Mouse (Mus musculus) forebrain, embryonic 12.5 days (tissue): ENCODE results near the gene Hs3st4. TPM values are rescaled to one million over a fixed set of nuclear protein-coding genes. Genes with fewer than 3 reads are reported as not detected.

ENCODE experiments used
- ATAC-seq: fragments of 200-750 bp; cut with Nextera tagmentation; 2 replicates; pipeline ENCODE4 v1.8.0; 2017; ENCODE audit warnings: moderate TSS enrichment; ENCODE audit not compliant: low FRiP score
- H3K27ac ChIP-seq: fragments of 300-500 bp; sonication (generic); 2 replicates; pipeline ENCODE4 v1.5.1; 2016; ENCODE audit warnings: mild to moderate bottlenecking
- H3K27me3 ChIP-seq: fragments of 300-500 bp; sonication (generic); 2 replicates; pipeline ENCODE4 v1.6.1; 2016; ENCODE audit warnings: mild to moderate bottlenecking
- H3K36me3 ChIP-seq: fragments of 300-500 bp; sonication (generic); replicated peaks from 2 replicates; pipeline ENCODE4 v1.6.1; 2016; ENCODE audit warnings: mild to moderate bottlenecking
- H3K4me1 ChIP-seq: fragments of 300-500 bp; sonication (generic); 2 replicates; pipeline ENCODE4 v1.6.1; 2016
- H3K4me2 ChIP-seq: fragments of 300-500 bp; sonication (generic); 2 replicates; pipeline ENCODE4 v1.6.1; 2016; ENCODE audit warnings: mild to moderate bottlenecking, moderate library complexity
- H3K4me3 ChIP-seq: fragments of 300-500 bp; sonication (generic); replicated peaks from 2 replicates; pipeline ENCODE4 v1.5.1; 2016; ENCODE audit warnings: mild to moderate bottlenecking
- H3K9ac ChIP-seq: fragments of 300-500 bp; sonication (generic); 2 replicates; pipeline ENCODE4 v1.6.1; 2016; ENCODE audit warnings: mild to moderate bottlenecking
- H3K9me3 ChIP-seq: fragments of 300-500 bp; sonication (generic); 2 replicates; pipeline ENCODE4 v1.6.1; 2016
- WGBS: fragments of 180-500 bp; shearing (Covaris S2); methylation state at CpG from one replicate; pipeline ENCODE4 v1.1.7; 2016; 5-methylcytosine and 5-hydroxymethylcytosine counted together
- polyA plus RNA-seq: library from polyadenylated mRNA; unstranded; fragments of >200 nt; fragmentation: Nextera tagmentation; extraction: Ambion mirVana; gene quantifications from 2 replicates; pipeline ENCODE4 v1.2.1, GENCODE M21; 2016

Gene Hs3st4
- 1.2 and 1.4 TPM in 2 replicates for polyA plus RNA-seq

- peak; percentile 67 for ATAC-seq
- Histone ChIP-seq H3K4me2 (peak within 1 kb of the TSS; percentile 99), H3K4me3 (peak within 1 kb of the TSS; percentile 71), H3K36me3 (no peaks in the 10 kb centered on the region), H3K9ac (peak within 1 kb of the TSS; percentile 59), H3K9me3 (no peaks in the 10 kb centered on the region), H3K27ac (no peak within 1 kb of the TSS), H3K27me3 (peaks cover 87% of the 10 kb centered on the region), H3K4me1 (peaks cover 15% of the 10 kb centered on the region)
- under 1% methylated on average over 64 of the region's 74 CpGs for WGBS
These were observed at the start of gene Hs3st4 for GRCm38 (mm10) chr7:123982461-123983038. Gene Hs3st4 (plus strand): TSS chr7:123982869.

DNA sequence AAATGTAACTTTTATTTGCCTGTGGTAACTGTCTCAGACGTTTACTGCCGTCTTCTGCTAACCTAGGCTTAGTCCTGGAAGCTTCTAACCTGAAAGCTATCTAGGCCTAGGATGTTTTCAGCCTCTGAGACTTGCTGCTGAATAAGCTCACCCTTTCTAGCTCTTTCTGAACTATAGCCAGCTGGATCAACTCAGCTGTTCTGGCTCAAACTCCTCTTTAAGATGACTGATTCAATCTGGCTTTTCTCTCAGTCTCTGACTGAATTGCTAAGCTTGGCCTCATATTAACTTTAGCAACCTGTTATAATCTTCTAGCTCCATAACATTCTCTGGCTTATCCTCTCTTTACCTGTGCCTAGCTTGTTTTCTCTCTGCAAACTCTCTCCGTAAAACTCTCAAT is 35.8 kb upstream of the Hs3st4 start:
- Histone ChIP-seq H3K27ac (no peak overlapping the region), H3K27me3 (no peaks in the 10 kb centered on the region), H3K4me1 (no peaks in the 10 kb centered on the region), H3K36me3 (no peaks in the 10 kb centered on the region), H3K4me2 (no peak overlapping the region), H3K9ac (no peak overlapping the region), H3K9me3 (no peaks in the 10 kb centered on the region), H3K4me3 (no peak overlapping the region)
- 86% methylated on average over 3 of the region's 3 CpGs for WGBS
- no peak for ATAC-seq

- Histone ChIP-seq H3K36me3 (no peaks in the 10 kb centered on the region), H3K4me2 (no peak overlapping the region), H3K9ac (no peak overlapping the region), H3K27ac (no peak overlapping the region), H3K4me1 (no peaks in the 10 kb centered on the region), H3K9me3 (0 out of 2 replicates have a peak, but pooled peaks cover 3% of the 10 kb centered on the region), H3K27me3 (no peaks in the 10 kb centered on the region), H3K4me3 (no peak overlapping the region)
- ATAC-seq: no peak
- 84% methylated on average over 5 of the region's 5 CpGs for WGBS
These were observed 19.6 kb upstream of the Hs3st4 start for GRCm38 (mm10) chr7:123963021-123963420.

DNA sequence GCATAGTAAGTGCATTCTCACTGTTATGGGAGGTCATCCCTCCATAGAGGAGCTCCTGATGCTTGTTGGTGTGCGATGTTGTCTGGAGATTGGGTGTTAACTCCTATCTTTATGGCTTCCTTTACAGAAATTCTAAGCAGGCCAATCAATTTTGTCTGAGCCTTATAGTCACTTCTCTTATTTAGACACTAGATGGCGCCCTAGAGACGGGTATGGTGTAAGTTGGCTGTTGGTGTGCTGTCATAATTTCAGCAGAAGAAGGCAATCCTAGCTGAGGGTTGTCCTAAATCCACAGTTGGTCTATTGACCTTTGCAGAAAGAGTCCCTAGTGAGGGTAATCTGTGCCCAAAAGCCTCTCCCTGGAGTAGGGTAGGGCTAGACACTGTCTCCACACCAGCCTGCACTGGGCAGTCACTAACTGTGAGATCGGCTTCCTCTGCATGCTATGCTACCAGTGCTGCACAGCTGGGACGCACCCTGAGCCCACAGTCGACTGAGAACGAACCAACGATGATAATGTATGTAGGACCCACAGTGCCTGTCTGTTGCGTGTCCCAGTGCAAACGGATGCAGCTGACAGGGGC is 18.0 kb upstream of the Hs3st4 start:
- 52% methylated on average over 10 of the region's 10 CpGs for WGBS
- Histone ChIP-seq H3K36me3 (no peaks in the 10 kb centered on the region), H3K4me1 (no peaks in the 10 kb centered on the region), H3K27me3 (no peaks in the 10 kb centered on the region), H3K4me3 (no peak overlapping the region), H3K9ac (no peak overlapping the region), H3K9me3 (0 out of 2 replicates have a peak, but pooled peaks cover 3% of the 10 kb centered on the region), H3K27ac (no peak overlapping the region), H3K4me2 (no peak overlapping the region)
- no peak for ATAC-seq

- no peaks in the 10 kb centered on the region for H3K36me3 ChIP-seq
- H3K9me3 ChIP-seq: 0 out of 2 replicates have a peak, but pooled peaks cover 3% of the 10 kb centered on the region
- no peak overlapping the region for H3K4me3 ChIP-seq
- no peak for ATAC-seq
- H3K27ac ChIP-seq: no peak overlapping the region
- 76% methylated on average over 7 of the region's 7 CpGs for whole genome bisulfite sequencing
- no peak overlapping the region for H3K4me2 ChIP-seq
- H3K9ac ChIP-seq: no peak overlapping the region
- no peaks in the 10 kb centered on the region for H3K4me1 ChIP-seq
- H3K27me3 ChIP-seq: peaks cover 4% of the 10 kb centered on the region; the same call in 1 of the 2 replicates
These were observed 17.2 kb upstream of the Hs3st4 start for GRCm38 (mm10) chr7:123965515-123965914.

GRCm38 (mm10) chr7:123975441-123975840 is 7.2 kb upstream of the Hs3st4 start:
- no peak overlapping the region for H3K9ac ChIP-seq
- no peak overlapping the region for H3K27ac ChIP-seq
- no peak for ATAC-seq
- no peaks in the 10 kb centered on the region for H3K36me3 ChIP-seq
- no peaks in the 10 kb centered on the region for H3K9me3 ChIP-seq
- peaks cover 17% of the 10 kb centered on the region for H3K27me3 ChIP-seq
- 51% methylated on average over 7 of the region's 7 CpGs for WGBS
- H3K4me1 ChIP-seq: no peaks in the 10 kb centered on the region
- no peak overlapping the region for H3K4me2 ChIP-seq
- H3K4me3 ChIP-seq: no peak overlapping the region

DNA sequence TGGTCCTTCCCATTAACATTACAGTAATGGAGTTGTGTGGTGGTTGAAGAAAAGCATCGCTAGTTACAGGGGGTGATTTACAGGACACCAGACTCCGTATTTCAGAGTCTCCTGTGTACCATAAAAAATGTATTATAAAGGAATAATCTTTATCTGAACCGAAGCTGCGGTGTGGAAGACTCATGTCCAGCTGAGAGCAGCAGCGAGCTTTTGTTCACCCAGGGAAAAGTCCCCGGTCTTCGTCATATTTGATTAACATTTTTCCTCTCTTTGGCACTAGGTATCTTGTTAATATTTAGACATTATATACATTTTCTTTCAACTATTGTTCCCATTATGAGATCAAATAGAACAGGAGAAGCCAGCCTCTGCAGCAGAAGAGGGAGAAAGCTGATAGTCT is 1.2 kb upstream of the Hs3st4 start:
- Histone ChIP-seq H3K4me1 (peaks cover 15% of the 10 kb centered on the region), H3K36me3 (no peaks in the 10 kb centered on the region), H3K4me3 (no peak overlapping the region), H3K9ac (no peak overlapping the region), H3K27me3 (peaks cover 77% of the 10 kb centered on the region), H3K27ac (no peak overlapping the region), H3K9me3 (no peaks in the 10 kb centered on the region), H3K4me2 (no peak overlapping the region)
- WGBS: 31% methylated on average over 7 of the region's 7 CpGs
- no peak for ATAC-seq

- Histone ChIP-seq H3K27me3 (peaks cover 83% of the 10 kb centered on the region), H3K9ac (0 out of 2 replicates have a peak overlapping the region, but pooled peaks have one; percentile 59), H3K4me3 (peak overlapping the region; percentile 71), H3K27ac (no peak overlapping the region), H3K9me3 (no peaks in the 10 kb centered on the region), H3K4me1 (peaks cover 15% of the 10 kb centered on the region), H3K36me3 (no peaks in the 10 kb centered on the region), H3K4me2 (peak overlapping the region; percentile 99)
- 3% methylated on average over 5 of the region's 5 CpGs for WGBS
- ATAC-seq: peak; percentile 23; the same call in 1 of the 2 replicates
These were observed 659 bp upstream of the Hs3st4 start for GRCm38 (mm10) chr7:123982010-123982409.

DNA sequence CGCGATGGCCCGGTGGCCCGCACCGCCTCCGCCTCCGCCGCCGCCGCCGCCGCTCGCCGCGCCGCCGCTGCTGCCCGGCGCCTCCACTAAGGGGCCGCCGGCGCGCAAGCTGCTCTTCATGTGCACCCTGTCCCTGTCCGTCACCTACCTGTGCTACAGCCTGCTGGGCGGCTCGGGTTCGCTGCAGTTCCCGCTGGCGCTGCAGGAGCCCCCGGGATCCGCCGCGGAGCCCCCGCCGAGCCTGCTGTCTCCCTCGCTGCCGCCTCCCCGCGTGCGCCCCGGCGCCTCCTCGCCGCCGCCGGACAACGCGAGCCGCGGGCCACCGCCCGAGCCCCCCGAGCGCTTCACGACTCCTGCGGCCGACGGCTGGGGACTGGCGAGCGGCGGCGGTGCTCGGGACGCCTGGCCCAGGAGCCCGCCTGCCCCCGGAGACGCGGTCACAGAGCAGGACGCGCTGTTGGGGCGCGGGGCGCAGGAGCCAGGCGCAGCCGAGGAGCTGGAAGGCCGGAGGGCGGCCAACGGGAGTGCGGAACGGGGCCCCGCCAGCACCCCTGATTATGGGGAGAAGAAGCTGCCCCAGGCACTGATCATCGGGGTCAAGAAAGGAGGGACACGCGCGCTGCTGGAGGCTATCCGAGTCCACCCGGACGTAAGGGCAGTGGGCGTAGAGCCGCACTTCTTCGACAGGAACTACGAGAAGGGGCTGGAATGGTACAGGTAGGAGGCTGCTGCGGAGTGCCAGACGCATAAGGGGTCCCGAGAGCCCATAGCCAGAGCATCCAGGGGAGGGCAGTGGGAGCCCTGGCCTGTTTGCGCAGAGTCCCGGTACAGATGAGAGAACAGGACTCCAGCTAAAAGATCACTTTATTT is 743 bp downstream of the Hs3st4 start:
- under 1% methylated on average over 93 of the region's 97 CpGs for WGBS
- Histone ChIP-seq H3K4me2 (peak overlapping the region; percentile 99), H3K9me3 (no peaks in the 10 kb centered on the region), H3K4me3 (peak overlapping the region; percentile 71), H3K36me3 (no peaks in the 10 kb centered on the region), H3K4me1 (peaks cover 15% of the 10 kb centered on the region), H3K9ac (peak overlapping the region; percentile 59), H3K27me3 (peaks cover 92% of the 10 kb centered on the region), H3K27ac (no peak overlapping the region)
- ATAC-seq: peak; percentile 41; the same call in 1 of the 2 replicates

DNA sequence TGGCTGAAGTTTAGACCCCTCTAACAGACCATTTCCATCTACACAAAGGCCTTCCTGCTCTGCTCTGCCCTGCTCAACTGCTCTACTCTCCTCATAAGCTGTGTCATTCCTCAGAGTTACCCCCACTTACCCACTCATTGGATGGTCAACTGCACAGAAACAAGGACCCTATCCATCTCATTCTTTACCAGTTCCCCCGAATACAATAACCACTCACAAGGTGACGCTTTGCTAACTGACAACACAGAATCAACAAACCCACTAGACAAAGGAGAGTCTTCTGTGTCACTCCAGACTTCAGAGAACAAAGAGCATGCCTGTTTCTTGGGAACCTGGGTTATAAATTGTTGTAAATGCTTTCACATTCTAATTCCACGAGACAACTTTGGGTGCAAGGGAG is 9.5 kb downstream of the Hs3st4 start:
- no peak overlapping the region for H3K27ac ChIP-seq
- H3K4me2 ChIP-seq: no peak overlapping the region
- ATAC-seq: no peak

GRCm38 (mm10) chr7:123997266-123997665 is 14.6 kb downstream of the Hs3st4 start:
- Histone ChIP-seq H3K27me3 (no peaks in the 10 kb centered on the region), H3K4me2 (no peak overlapping the region)
- ATAC-seq: no peak

More for the DNA sequence above, 9.5 kb downstream of the Hs3st4 start:
- 53% methylated on average over 3 of the region's 3 CpGs for WGBS
- Histone ChIP-seq H3K4me1 (no peaks in the 10 kb centered on the region), H3K36me3 (no peaks in the 10 kb centered on the region), H3K27me3 (peaks cover 11% of the 10 kb centered on the region), H3K9me3 (no peaks in the 10 kb centered on the region), H3K4me3 (no peak overlapping the region), H3K9ac (no peak overlapping the region)

DNA sequence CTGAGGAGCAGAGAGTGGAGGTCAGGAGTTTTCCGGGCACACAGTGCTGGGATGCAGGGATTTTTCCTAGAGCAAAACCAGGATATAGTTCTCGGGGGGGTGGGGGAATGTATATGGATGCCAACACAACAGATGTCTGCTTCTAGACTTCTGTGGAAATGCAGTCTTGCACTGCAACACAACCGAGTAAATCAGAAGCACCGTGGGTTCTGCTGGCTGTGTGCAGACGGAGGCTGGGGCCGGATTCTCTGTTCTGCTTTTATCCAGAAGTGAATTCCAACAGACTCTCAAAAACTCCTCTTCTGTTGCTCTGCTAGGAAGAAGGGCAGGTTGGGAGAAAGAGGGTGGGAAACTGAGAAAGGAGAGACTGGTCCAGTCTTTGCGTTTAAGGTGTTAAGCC is 15.9 kb downstream of the Hs3st4 start:
- 78% methylated on average over 7 of the region's 7 CpGs for WGBS
- Histone ChIP-seq H3K27me3 (no peaks in the 10 kb centered on the region), H3K4me1 (no peaks in the 10 kb centered on the region), H3K9ac (no peak overlapping the region), H3K4me2 (no peak overlapping the region), H3K4me3 (no peak overlapping the region), H3K9me3 (no peaks in the 10 kb centered on the region), H3K27ac (no peak overlapping the region), H3K36me3 (no peaks in the 10 kb centered on the region)
- ATAC-seq: no peak

More at GRCm38 (mm10) chr7:123997266-123997665, 14.6 kb downstream of the Hs3st4 start:
- Histone ChIP-seq H3K36me3 (no peaks in the 10 kb centered on the region), H3K4me1 (no peaks in the 10 kb centered on the region), H3K27ac (no peak overlapping the region), H3K9me3 (no peaks in the 10 kb centered on the region), H3K9ac (no peak overlapping the region), H3K4me3 (no peak overlapping the region)
- 39% methylated on average over 3 of the region's 3 CpGs for WGBS
